Mouse (Mus musculus): Measurements from ENCODE around the gene Armc9.

Armc9 gene

DNA sequence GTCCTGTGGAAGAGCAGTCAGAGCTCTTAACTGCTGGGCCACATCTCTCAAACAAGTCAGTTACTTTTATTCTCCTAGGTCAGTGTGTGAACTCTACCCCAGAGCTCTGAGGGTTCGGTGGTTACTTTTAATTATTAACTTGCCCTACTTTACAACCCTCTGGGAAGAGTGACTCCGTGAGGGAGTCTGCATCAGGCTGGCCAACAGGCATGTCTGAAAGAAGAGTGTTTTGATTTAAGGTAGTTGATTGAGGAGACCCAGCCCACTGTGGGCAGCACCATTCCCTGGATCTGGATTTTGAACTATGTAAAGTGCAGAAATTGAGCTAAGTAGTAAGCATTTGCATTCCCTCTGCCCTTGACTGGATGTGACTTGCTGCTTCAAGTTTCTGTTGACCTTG lies 21.5 kb downstream of the Armc9 start:
- no peak for DNase-seq

DNA sequence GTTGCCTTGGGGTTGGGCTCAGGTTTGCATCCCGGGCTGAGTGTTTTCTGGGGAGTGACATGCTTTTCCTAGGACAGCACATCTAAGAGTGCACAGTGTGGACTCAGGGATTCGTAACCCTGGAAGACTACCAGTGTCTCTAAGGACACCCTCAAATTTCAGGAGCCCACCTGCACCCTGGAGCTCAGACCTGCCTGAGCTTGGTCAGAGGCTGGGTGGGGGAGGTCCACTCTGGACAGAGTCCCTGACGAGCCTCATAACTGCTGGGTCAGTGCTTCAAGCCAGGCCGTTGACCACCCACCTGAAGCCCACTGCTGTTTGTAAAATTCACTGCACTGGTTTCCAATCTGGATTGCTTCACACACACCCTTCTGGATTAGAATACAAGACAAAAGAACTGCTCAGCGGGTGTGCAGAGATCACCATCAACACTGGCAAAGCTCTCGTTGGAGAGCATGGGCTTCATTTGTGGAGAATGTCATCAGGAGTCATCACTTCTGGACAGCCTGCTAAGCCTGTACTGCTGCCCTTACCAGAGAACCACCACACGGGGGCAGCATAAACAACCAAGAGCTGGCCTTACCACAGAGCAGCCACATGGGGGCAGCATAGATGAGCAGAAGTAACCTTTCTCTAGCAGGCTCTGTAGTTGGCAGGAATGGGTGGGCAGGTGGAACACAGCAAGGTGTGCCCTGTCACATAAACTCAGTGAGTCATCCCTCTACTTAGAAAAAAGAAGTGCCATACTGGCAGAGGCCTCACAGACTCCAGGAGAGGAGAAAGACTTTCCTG lies 24.1 kb downstream of the Armc9 start:
- DNase-seq, result peak; percentile 84

- no peak for DNase-seq
Measured at GRCm38 (mm10) chr1:86182004-86182709, 27.6 kb downstream of the Armc9 start.

DNA sequence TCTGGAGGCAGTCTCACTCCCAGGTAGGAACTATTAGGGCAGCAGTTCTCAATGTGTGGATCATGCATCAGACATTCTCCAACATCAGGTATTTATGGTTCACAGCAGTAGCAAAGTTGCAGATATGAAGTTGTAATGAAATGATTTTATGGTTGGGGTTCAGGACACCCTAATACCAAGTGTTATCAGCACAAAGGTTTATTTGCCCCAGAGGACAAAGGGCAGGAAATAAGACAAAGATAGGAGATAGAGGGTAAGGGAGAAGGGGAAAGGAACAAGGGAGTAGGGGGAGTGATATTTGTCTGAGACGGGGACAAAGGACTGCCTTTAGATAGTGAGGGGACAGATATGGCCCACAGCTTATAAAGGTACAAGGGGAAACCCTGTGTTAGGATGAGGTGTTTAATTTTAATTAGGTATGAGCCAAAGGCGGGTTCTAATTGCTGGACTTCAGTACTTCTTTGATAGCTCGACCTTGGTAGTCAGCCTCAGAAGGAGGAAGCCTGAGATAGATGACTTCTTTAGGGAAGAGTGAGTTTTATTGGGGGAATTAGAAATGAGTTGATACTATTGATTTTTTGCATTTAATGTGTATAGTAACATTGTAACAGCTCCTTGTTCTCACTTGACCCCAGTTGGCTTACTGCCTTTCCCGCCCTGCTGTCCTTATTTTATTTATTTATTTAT lies 29.1 kb downstream of the Armc9 start:
- no peak for DNase-seq

DNA sequence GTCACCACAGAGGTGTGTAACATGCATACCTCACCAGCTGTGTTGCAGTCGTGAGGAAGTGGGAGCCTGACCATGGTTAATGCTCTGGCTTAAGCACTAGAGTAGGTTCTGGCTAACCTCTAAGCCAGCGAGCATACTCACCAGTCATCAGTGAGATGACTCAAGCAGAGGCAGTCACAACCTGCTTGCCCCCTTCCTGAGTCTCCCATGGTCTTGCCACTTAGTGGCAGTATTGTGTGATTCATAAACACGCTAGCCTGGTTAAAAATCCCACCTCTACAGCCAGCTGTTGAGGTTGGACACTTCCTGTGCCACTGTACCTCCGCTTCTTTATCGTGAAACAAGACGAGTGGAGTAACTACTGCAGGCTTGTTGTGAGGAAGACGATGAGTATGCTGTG lies 32.2 kb downstream of the Armc9 start:
- DNase-seq, result no peak

DNA sequence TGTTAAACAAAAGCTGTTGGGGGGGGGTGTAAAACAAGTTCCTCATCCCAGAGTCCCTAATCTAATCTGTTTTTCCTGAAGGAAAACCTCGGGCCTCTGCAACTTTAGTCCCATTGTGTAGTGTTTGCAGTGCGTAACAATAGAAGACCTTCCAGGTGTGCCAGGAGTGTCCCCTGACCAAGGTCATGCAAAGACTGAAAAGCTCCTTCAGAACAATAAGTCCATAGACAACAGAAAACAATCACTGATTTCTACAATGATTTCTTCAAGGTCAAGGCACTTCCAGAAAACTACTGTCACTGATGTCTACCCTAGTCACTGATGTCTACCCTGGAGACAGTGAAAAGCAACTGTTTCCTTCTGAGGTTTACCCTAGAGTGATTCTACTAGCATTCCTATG lies 33.3 kb downstream of the Armc9 start:
- no peak for DNase-seq

- no peak for DNase-seq
Measured at GRCm38 (mm10) chr1:86188271-86188670, 33.7 kb downstream of the Armc9 start.

GRCm38 (mm10) chr1:86189034-86189702 lies 34.6 kb downstream of the Armc9 start:
- DNase-seq, result no peak

GRCm38 (mm10) chr1:86190843-86191242 lies 36.3 kb downstream of the Armc9 start:
- no peak for DNase-seq

GRCm38 (mm10) chr1:86194044-86194443 lies 39.5 kb downstream of the Armc9 start:
- DNase-seq, result no peak

GRCm38 (mm10) chr1:86198276-86198675 lies 43.7 kb downstream of the Armc9 start:
- DNase-seq, result no peak

GRCm38 (mm10) chr1:86199026-86199425 lies 44.4 kb downstream of the Armc9 start:
- DNase-seq, result no peak

- DNase-seq, result no peak
Measured at GRCm38 (mm10) chr1:86201312-86201711, 46.7 kb downstream of the Armc9 start.

GRCm38 (mm10) chr1:86202617-86203219 lies 48.1 kb downstream of the Armc9 start:
- DNase-seq, result no peak

- no peak for DNase-seq
Measured at GRCm38 (mm10) chr1:86210676-86211075, 56.1 kb downstream of the Armc9 start.

DNA sequence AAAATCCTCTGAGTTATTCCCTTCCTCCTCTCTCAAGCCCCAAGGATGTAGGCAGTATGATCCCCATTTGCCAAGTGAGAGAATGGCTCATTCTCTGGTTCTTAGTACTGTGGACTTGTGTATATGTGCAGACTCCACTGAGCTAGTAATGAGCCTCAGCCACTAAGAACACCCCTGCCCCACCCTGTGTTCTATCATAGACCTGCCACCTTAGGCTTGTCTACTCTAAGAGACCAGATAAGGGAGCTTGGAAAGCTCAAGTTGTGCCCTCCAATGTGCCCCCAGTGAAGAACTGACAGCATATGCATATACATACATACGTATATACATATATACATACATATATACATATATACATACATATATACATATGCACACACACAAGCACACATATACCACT lies 56.9 kb downstream of the Armc9 start:
- DNase-seq, result no peak

GRCm38 (mm10) chr1:86212731-86213130 lies 58.2 kb downstream of the Armc9 start:
- no peak for DNase-seq

DNA sequence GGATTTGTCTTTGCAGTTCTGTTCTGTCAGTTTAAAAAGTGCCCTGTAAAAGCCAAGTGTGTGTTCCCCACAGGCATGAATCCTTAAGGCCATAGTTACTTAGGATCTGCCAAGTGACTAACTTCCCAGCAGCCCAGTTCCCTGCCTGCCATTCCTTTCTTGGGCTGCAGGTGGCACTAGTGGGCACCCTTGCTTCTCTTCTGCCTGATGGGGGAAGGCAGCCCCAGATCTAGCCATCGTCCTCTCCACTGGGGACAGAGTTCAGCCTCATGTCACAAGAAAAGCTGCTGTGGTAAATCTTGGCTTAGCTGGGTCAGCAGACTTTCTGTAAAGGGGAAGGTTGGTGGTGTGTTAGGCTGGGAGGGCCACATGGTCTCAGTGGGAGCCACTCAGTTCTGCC lies 59.6 kb downstream of the Armc9 start:
- peak; percentile 57 for DNase-seq

DNA sequence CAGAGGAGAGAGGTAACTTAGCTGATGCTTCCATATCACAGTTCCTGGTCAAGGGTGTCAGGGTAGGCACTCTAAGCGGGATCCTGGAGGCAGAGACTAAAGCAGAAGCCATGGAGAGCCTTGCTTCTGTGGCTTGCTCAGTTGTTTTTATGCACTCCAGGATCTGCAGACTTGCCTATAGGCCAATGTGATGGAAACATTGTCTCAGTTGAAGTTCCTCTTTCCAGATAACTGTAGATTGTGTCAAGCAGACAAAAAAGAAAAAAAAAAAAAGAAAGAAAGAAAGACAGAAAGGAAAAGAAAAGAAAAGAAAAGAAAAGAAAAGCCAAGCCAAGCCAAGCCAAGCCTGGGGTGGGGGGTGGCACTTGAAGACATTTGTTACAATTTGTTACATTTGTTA lies 60.7 kb downstream of the Armc9 start:
- no peak for DNase-seq

- DNase-seq, result no peak
Measured at GRCm38 (mm10) chr1:86216412-86216811, 61.8 kb downstream of the Armc9 start.

DNA sequence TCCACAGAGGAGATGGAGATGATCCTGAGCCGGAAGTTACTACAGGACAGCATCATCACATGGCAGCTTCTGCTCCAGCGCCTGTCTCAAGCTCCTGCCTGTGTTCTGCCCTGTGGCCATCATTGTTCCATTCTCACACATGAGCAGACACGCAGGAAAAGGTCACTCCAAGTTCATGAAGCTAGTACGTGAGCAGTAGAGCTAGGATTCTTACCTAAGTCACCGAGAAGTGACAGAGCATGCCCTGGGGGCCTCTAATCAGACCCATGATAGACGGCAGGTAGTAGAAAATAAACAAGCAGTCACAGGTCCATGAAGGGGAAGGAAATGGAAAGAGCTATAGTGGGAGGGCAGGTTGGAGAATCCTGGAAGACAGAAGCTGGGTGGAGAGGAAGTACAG lies 63.4 kb downstream of the Armc9 start:
- no peak for DNase-seq

GRCm38 (mm10) chr1:86225195-86225594 lies 70.6 kb downstream of the Armc9 start:
- no peak for DNase-seq

DNA sequence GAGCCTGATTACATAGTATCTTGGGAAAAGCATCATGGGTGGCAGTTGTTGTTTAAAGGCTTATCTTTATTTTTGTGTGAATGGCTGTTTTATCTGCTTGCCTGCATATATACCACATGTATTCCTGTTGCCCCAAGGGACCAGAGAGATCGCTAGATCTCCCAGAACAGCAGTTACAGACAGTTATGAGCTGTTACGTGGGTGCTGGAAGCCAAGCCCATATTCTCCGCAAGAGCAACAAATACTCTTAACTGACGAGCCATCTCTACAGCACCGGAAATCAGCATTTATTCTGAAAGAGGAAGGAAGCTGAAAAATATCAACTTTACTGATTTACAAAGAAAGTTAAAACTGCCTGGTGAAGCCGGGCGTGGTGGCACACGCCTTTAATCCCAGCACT lies 74.1 kb downstream of the Armc9 start:
- no peak for DNase-seq

Measured in cerebellum, adult 11 months (tissue).